Mouse (Mus musculus) forebrain, embryonic 14.5 days (tissue): ENCODE measurements at regions not wholly inside any gene's neighbourhood (a gene's known extent, or its start where the extent isn't known, plus 50 kb on each side); places are given as distances from the start of the nearest gene placed in this dataset.

Experiments used
- ATAC-seq: fragments of 200-750 bp; cut with Nextera tagmentation; 2 replicates; pipeline ENCODE4 v1.8.0; 2017; ENCODE audit warnings: mild to moderate bottlenecking, moderate library complexity
- DNase-seq: peaks from one replicate; pipeline ENCODE4 v3.0.0-alpha.2; 2015; ENCODE audit warnings: low spot score
- H3K27ac ChIP-seq: fragments of 300-500 bp; sonication (generic); 2 replicates; pipeline ENCODE4 v1.5.1; 2014; ENCODE audit warnings: low read depth, mild to moderate bottlenecking, control low read depth, low read length, moderate library complexity
- H3K27me3 ChIP-seq: fragments of 300-500 bp; sonication (generic); replicated peaks from 2 replicates; pipeline ENCODE4 v1.6.1; 2014; ENCODE audit warnings: low read length, control low read depth, mixed read lengths; ENCODE audit not compliant: control insufficient read depth, insufficient read depth
- H3K36me3 ChIP-seq: fragments of 300-500 bp; sonication (generic); 2 replicates; pipeline ENCODE4 v1.6.1; 2014; ENCODE audit warnings: low read length, control low read depth; ENCODE audit not compliant: control insufficient read depth, insufficient read depth
- H3K4me1 ChIP-seq: fragments of 300-500 bp; sonication (generic); 2 replicates; pipeline ENCODE4 v1.6.1; 2014; ENCODE audit warnings: antibody characterized with exemption, low read length, control low read depth; ENCODE audit not compliant: control insufficient read depth, insufficient read depth
- H3K4me2 ChIP-seq: fragments of 300-500 bp; sonication (generic); 2 replicates; pipeline ENCODE4 v1.6.1; 2014; ENCODE audit warnings: mild to moderate bottlenecking, control low read depth, low read length
- H3K4me3 ChIP-seq: fragments of 300-500 bp; sonication (generic); 2 replicates; pipeline ENCODE4 v1.5.1; 2014; ENCODE audit warnings: low read depth, low read length, control low read depth
- H3K9ac ChIP-seq: fragments of 300-500 bp; sonication (generic); 2 replicates; pipeline ENCODE4 v1.6.1; 2014; ENCODE audit warnings: mild to moderate bottlenecking, low read length, control low read depth, moderate library complexity
- H3K9me3 ChIP-seq: fragments of 300-500 bp; sonication (generic); replicated peaks from 2 replicates; pipeline ENCODE4 v1.6.1; 2016; ENCODE audit warnings: low read length, control low read depth, mixed read lengths; ENCODE audit not compliant: control insufficient read depth
- WGBS: fragments of 180-500 bp; shearing (Covaris S2); extraction: QIAGEN DNeasy Blood & Tissue Kit; methylation state at CpG from one replicate; pipeline ENCODE4 v1.1.7; 2014; 5-methylcytosine and 5-hydroxymethylcytosine counted together

- no peaks in the 10 kb centered on the region for H3K4me1 ChIP-seq
- H3K9me3 ChIP-seq: no peaks in the 10 kb centered on the region
- 36% methylated on average over 2 of the region's 2 CpGs for WGBS
- H3K4me2 ChIP-seq: no peak overlapping the region
- no peak overlapping the region for H3K27ac ChIP-seq
- H3K4me3 ChIP-seq: no peak overlapping the region
- DNase-seq (no peak), ATAC-seq (no peak)
- H3K36me3 ChIP-seq: no peaks in the 10 kb centered on the region
- H3K27me3 ChIP-seq: no peaks in the 10 kb centered on the region
- no peak overlapping the region for H3K9ac ChIP-seq
These were observed 659.9 kb upstream of the Kcnd2 start for GRCm38 (mm10) chr6:20555320-20555883.

DNA sequence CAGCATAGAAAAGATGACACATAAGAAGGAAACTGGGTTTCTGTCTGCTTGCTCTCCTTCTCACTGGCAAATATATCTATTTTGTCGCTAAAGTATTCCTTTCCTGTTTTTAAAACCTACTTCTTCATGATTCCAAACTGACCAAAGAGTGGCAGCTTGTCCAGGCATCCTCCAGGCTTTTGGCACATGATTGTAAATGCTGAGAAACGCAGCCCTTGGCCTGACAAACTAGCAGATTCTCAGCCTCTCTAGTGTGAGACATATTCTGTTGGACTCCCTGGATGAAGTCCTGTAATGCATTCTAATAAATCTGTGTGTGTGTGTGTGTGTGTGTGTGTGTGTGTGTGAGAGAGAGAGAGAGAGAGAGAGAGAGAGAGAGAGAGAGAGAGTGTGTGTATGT is 642.7 kb upstream of the Kcnd2 start:
- Histone ChIP-seq H3K27me3 (no peaks in the 10 kb centered on the region), H3K4me3 (no peak overlapping the region), H3K36me3 (no peaks in the 10 kb centered on the region), H3K9me3 (no peaks in the 10 kb centered on the region), H3K4me1 (no peaks in the 10 kb centered on the region), H3K9ac (no peak overlapping the region), H3K4me2 (no peak overlapping the region), H3K27ac (no peak overlapping the region)
- whole genome bisulfite sequencing: 81% methylated on average over 2 of the region's 2 CpGs
- DNase-seq (no peak), ATAC-seq (no peak)

GRCm38 (mm10) chr6:20574734-20575133 is 640.6 kb upstream of the Kcnd2 start:
- Histone ChIP-seq H3K27ac (no peak overlapping the region), H3K36me3 (no peaks in the 10 kb centered on the region), H3K4me3 (no peak overlapping the region), H3K9ac (no peak overlapping the region), H3K27me3 (no peaks in the 10 kb centered on the region), H3K4me2 (no peak overlapping the region), H3K9me3 (no peaks in the 10 kb centered on the region), H3K4me1 (no peaks in the 10 kb centered on the region)
- ATAC-seq (no peak), DNase-seq (peak; percentile 18)
- 83% methylated on average over 3 of the region's 3 CpGs for WGBS

DNA sequence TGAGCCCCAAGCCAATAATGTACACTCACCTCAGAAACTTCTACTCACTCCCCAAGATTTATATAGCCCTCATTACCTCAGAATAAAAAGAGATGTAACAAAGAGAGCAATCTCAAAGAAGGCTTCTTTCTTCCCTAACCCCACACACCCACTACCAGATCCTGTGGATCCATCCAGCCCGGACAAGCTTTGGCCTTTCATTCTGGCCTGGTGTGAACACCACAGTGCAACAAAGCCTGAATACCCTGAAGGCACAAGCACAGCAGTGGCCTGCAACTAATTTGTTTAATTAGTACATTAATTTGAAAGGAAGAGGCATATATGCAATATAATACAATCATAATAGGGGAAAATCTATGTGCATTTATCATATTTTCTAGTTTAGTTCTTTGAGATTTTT is 616.5 kb upstream of the Kcnd2 start:
- no peak overlapping the region for H3K27ac ChIP-seq
- no peaks in the 10 kb centered on the region for H3K36me3 ChIP-seq
- no peaks in the 10 kb centered on the region for H3K27me3 ChIP-seq
- WGBS: 10% methylated on average over 1 of the region's 1 CpGs
- no peak overlapping the region for H3K4me2 ChIP-seq
- no peaks in the 10 kb centered on the region; the same call in 1 of the 2 replicates for H3K4me1 ChIP-seq
- no peak overlapping the region for H3K4me3 ChIP-seq
- DNase-seq (peak; percentile 41), ATAC-seq (peak; percentile 80; the same call in 1 of the 2 replicates)
- no peak overlapping the region for H3K9ac ChIP-seq
- H3K9me3 ChIP-seq: no peaks in the 10 kb centered on the region

DNA sequence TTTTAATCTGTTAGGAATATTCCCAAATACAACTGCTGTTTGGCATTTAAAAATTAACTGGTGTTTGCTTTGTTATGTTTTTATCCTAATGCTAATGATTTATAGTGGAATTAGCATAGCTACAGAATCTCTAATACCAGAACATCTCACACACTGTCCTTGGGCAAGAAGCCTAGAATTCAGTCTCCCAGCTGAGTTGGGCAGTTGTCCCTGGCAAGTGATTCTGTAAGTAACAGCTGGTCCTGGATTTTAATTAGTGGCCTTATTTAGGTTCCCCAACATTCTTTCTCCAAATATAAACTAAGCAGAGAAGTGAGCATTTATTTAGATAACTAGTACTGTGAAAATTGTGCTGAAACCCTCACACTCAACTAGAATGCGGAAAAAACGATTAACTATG is 611.1 kb upstream of the Kcnd2 start:
- ATAC-seq: peak; percentile 87
- no peak overlapping the region for H3K9ac ChIP-seq
- no peaks in the 10 kb centered on the region for H3K27me3 ChIP-seq
- H3K9me3 ChIP-seq: no peaks in the 10 kb centered on the region
- H3K36me3 ChIP-seq: no peaks in the 10 kb centered on the region
- no peaks in the 10 kb centered on the region for H3K4me1 ChIP-seq
- DNase-seq: peak; percentile 80
- 69% methylated on average over 2 of the region's 2 CpGs for WGBS
- H3K4me2 ChIP-seq: no peak overlapping the region
- no peak overlapping the region for H3K27ac ChIP-seq
- H3K4me3 ChIP-seq: no peak overlapping the region

DNA sequence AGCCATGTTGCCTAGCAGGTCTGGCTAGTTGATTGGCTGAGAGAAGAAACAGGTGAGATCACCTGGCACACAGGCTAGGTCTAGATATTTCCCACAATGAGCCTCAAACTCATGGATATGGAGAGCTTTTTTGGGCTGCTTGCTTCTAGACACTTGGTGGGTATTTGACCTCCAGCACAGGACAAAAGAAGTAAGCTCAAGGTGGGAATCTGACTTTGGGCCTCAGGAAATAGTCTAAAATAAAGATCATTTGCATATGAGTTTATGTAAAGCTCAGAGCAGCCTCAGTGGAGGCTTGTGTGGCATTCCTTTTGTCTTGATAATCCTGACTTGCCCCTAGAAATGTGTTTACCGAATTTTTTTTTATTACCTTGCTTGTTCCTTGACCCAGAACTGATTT is 594.8 kb upstream of the Kcnd2 start:
- no peak overlapping the region for H3K27ac ChIP-seq
- H3K36me3 ChIP-seq: no peaks in the 10 kb centered on the region
- H3K4me1 ChIP-seq: no peaks in the 10 kb centered on the region
- no peak overlapping the region for H3K9ac ChIP-seq
- WGBS: 64% methylated on average over 1 of the region's 1 CpGs
- DNase-seq: no peak
- no peak for ATAC-seq
- no peak overlapping the region for H3K4me2 ChIP-seq
- no peaks in the 10 kb centered on the region for H3K27me3 ChIP-seq
- no peaks in the 10 kb centered on the region for H3K9me3 ChIP-seq
- H3K4me3 ChIP-seq: no peak overlapping the region

- 77% methylated on average over 3 of the region's 3 CpGs for WGBS
- H3K4me1 ChIP-seq: no peaks in the 10 kb centered on the region
- H3K4me3 ChIP-seq: no peak overlapping the region
- no peak overlapping the region for H3K9ac ChIP-seq
- no peaks in the 10 kb centered on the region for H3K36me3 ChIP-seq
- no peaks in the 10 kb centered on the region for H3K27me3 ChIP-seq
- DNase-seq: no peak
- no peak overlapping the region for H3K4me2 ChIP-seq
- no peaks in the 10 kb centered on the region for H3K9me3 ChIP-seq
- no peak for ATAC-seq
- H3K27ac ChIP-seq: no peak overlapping the region
These were observed 588.9 kb upstream of the Kcnd2 start for GRCm38 (mm10) chr6:20626382-20626781.

DNA sequence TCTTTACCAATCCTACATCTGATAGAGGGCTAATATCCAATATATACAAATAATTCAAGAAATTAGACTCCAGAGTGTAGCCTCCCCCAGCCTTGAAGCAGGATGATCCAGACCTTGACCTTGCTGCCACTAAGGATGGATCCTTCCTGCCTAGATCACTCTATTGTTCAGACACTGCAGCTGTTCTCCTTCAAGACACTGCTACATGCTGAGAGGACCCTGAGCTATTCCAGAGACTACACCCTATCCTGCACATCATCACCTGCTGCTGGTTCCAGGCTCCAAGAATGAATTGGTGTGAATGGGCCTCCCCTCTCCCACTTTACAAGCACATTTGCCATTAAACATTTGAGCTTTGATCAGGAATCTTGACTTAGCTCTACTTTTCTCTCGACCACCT is 588.2 kb upstream of the Kcnd2 start:
- Histone ChIP-seq H3K9me3 (no peaks in the 10 kb centered on the region), H3K36me3 (no peaks in the 10 kb centered on the region), H3K4me2 (no peak overlapping the region), H3K27me3 (no peaks in the 10 kb centered on the region), H3K4me1 (no peaks in the 10 kb centered on the region), H3K9ac (no peak overlapping the region), H3K4me3 (no peak overlapping the region), H3K27ac (no peak overlapping the region)
- ATAC-seq (no peak), DNase-seq (no peak)
- WGBS: 61% methylated on average over 1 of the region's 1 CpGs

- Histone ChIP-seq H3K27ac (no peak overlapping the region), H3K4me2 (no peak overlapping the region), H3K36me3 (no peaks in the 10 kb centered on the region), H3K4me3 (no peak overlapping the region), H3K4me1 (no peaks in the 10 kb centered on the region), H3K27me3 (no peaks in the 10 kb centered on the region), H3K9ac (no peak overlapping the region), H3K9me3 (no peaks in the 10 kb centered on the region)
- 90% methylated on average over 3 of the region's 3 CpGs for WGBS
- ATAC-seq (no peak), DNase-seq (no peak)
These were observed 575.0 kb upstream of the Kcnd2 start for GRCm38 (mm10) chr6:20640301-20640700.
